21 mouse cellular contexts compared by ENCODE assay signal in genomic region chr12:16526134-16526533, GRCm38 (mm10).
DNase-seq lines count a peak whose midpoint lies in the region; ATAC-seq and TF ChIP-seq lines count a peak whose summit lies in the region.
"Had no signal": no experiment of that assay in that cellular context is flagged by ENCODE, and none has a peak within 500 bp of the region (broad histone marks: within the 10 kb centered on the region; RNA-seq: fewer than 3 reads in every experiment).

No protein-coding gene starts in this region.

- H3K4me3 ChIP-seq in intestine, postnatal 0 days (ENCODE audit: low read depth, low read length), result no peak overlapping the region
- H3K4me3 ChIP-seq: erythroblast, embryonic 14.5 days; layer of hippocampus, adult 2 months; lung, embryonic 15.5 days; midbrain, embryonic 13.5 days; neural tube, embryonic 12.5 days had no signal

- peak; percentile 18 for DNase-seq in 3134 (ENCODE audit: extremely low read depth, insufficient read length, low spot score)
- peak; percentile 97 for DNase-seq in 416B (ENCODE audit: low read depth)
- DNase-seq in kidney, postnatal 25 days, result no peak
- no peak for DNase-seq in cerebellum, postnatal 36 days
- DNase-seq: adrenal gland, postnatal 10 days; cerebellum, adult 9-11 months; gastrocnemius, postnatal 10 days; kidney, adult 9 months; liver; thymus, postnatal 14 days had no signal

- H3K9ac ChIP-seq in intestine, postnatal 0 days (ENCODE audit: low read depth, low read length), result no peak overlapping the region
- H3K9ac ChIP-seq: lung, embryonic 15.5 days; midbrain, embryonic 13.5 days; neural tube, embryonic 12.5 days had no signal

- H3K27ac ChIP-seq in intestine, postnatal 0 days (ENCODE audit: low read depth, low read length), result no peak overlapping the region
- H3K27ac ChIP-seq: hindbrain, postnatal 0 days; layer of hippocampus, adult 2 months; lung, embryonic 15.5 days; midbrain, embryonic 13.5 days; neural tube, embryonic 12.5 days; stomach, postnatal 0 days had no signal

- H3K4me1 ChIP-seq in intestine, postnatal 0 days (replicated peaks; ENCODE audit: control insufficient read depth, insufficient read depth, low read length), result no peaks in the 10 kb centered on the region
- H3K4me1 ChIP-seq: lung, embryonic 15.5 days; midbrain, embryonic 13.5 days; neural tube, embryonic 12.5 days had no signal

- whole genome bisulfite sequencing in intestine, postnatal 0 days, result 80% methylated on average over 2 of the region's 2 CpGs

- no peaks in the 10 kb centered on the region for H3K36me3 ChIP-seq in intestine, postnatal 0 days (ENCODE audit: control insufficient read depth, insufficient read depth)
- H3K36me3 ChIP-seq: G1E; lung, embryonic 15.5 days; midbrain, embryonic 13.5 days; neural tube, embryonic 12.5 days had no signal

- no peaks in the 10 kb centered on the region for H3K27me3 ChIP-seq in intestine, postnatal 0 days (replicated peaks; ENCODE audit: control insufficient read depth, insufficient read depth, low read length)
- H3K27me3 ChIP-seq: lung, embryonic 15.5 days; midbrain, embryonic 13.5 days; neural tube, embryonic 12.5 days had no signal

- H3K4me2 ChIP-seq in intestine, postnatal 0 days (replicated peaks; ENCODE audit: low read depth), result no peak overlapping the region
- H3K4me2 ChIP-seq: lung, embryonic 15.5 days; midbrain, embryonic 13.5 days; neural tube, embryonic 12.5 days had no signal

- ATAC-seq in activated CD4-positive, CD25-positive, alpha-beta regulatory T cell, adult 4 months, result peak; percentile 86
- peak; percentile 91 for ATAC-seq in megakaryocyte, adult 5-6 weeks (ENCODE audit: poor library complexity, severe bottlenecking)
- no peak for ATAC-seq in intestine, postnatal 0 days
- ATAC-seq: hindbrain, postnatal 0 days; midbrain, embryonic 13.5 days had no signal

- H3K9me3 ChIP-seq in intestine, postnatal 0 days (ENCODE audit: control insufficient read depth), result no peaks in the 10 kb centered on the region; the same call in 1 of the 2 replicates
- H3K9me3 ChIP-seq: G1E; lung, embryonic 15.5 days; midbrain, embryonic 13.5 days; neural tube, embryonic 12.5 days had no signal

- no peak for TF ChIP-seq CTCF in intestine, postnatal 0 days (IDR thresholded peaks at IDR 0.05; ENCODE audit: low read depth)

Comparison
In these comparisons a context has a peak if more than half of its experiments do, and no peak if none do; other contexts are left out.
1. DNase-seq: peak in 3134 (single experiment) and 416B (single experiment); none in kidney, postnatal 25 days (0 of 2) and cerebellum, postnatal 36 days (0 of 2).